Mouse (Mus musculus): Measurements from ENCODE around the gene Rrnad1.

Gene Rrnad1

GRCm38 (mm10) chr3:87884708-87885251, 45.7 kb downstream of the Rrnad1 start:
- no peak for DNase-seq (ENCODE audit: low spot score)

- no peak for DNase-seq (ENCODE audit: low spot score)
Measured at GRCm38 (mm10) chr3:87884291-87884690, 46.2 kb downstream of the Rrnad1 start.

- DNase-seq (ENCODE audit: low spot score): no peak
Measured at GRCm38 (mm10) chr3:87877730-87878129, 52.8 kb downstream of the Rrnad1 start.
